Mouse (Mus musculus) MEL (cell line): ENCODE results near the gene Pigh.

Experiments used
- CTCF ChIP-seq, 3 experiments: IDR thresholded peaks in 2 of 3; conservative IDR thresholded peaks in 1 of 3; 2 replicates each; pipeline ENCODE4 v1.5.1; 2011 to 2012; ENCODE audit warnings: low read length in 3 of 3, low read depth in 2 of 3, mild to moderate bottlenecking in 2 of 3, improper control_type of control experiment in 1 of 3, inconsistent platforms in 1 of 3, mixed read lengths in 1 of 3, moderate library complexity in 1 of 3; ENCODE audit not compliant: control insufficient read depth in 1 of 3, insufficient read depth in 1 of 3, poor library complexity in 1 of 3, severe bottlenecking in 1 of 3
- EP300 ChIP-seq, 2 experiments: IDR thresholded peaks; 2 replicates each; pipeline ENCODE4 v1.6.1; 2011; ENCODE audit warnings: improper control_type of control experiment in 2 of 2, low read length in 2 of 2, low read depth in 1 of 2, mild to moderate bottlenecking in 1 of 2
- POLR2A ChIP-seq, 2 experiments: IDR thresholded peaks; 2 replicates each; pipeline ENCODE4 v1.6.1; 2011 to 2012; ENCODE audit warnings: low read length in 2 of 2, mild to moderate bottlenecking in 2 of 2, control low read depth in 1 of 2, improper control_type of control experiment in 1 of 2, low read depth in 1 of 2, moderate library complexity in 1 of 2; ENCODE audit not compliant: control insufficient read depth in 1 of 2, insufficient read depth in 1 of 2, poor library complexity in 1 of 2
- POLR2AphosphoS5 ChIP-seq: IDR thresholded peaks from 2 replicates; pipeline ENCODE4 v1.6.1; 2012; ENCODE audit warnings: low read depth, borderline replicate concordance, mild to moderate bottlenecking, inconsistent platforms, low read length, moderate library complexity, mixed read lengths
- TAL1 ChIP-seq: IDR thresholded peaks from 2 replicates; pipeline ENCODE4 v1.6.1; 2012; ENCODE audit warnings: mild to moderate bottlenecking, inconsistent platforms, low read length, moderate library complexity, mixed read lengths
- USF1 ChIP-seq: IDR thresholded peaks from 2 replicates; pipeline ENCODE4 v1.6.1; 2014; ENCODE audit warnings: low read depth, mild to moderate bottlenecking, inconsistent platforms, low read length, improper control_type of control experiment, moderate library complexity
- ZC3H11A ChIP-seq: IDR thresholded peaks from 2 replicates; pipeline ENCODE4 v1.6.1; 2012; ENCODE audit warnings: low read depth, mild to moderate bottlenecking, inconsistent platforms, low read length, improper control_type of control experiment

DNA sequence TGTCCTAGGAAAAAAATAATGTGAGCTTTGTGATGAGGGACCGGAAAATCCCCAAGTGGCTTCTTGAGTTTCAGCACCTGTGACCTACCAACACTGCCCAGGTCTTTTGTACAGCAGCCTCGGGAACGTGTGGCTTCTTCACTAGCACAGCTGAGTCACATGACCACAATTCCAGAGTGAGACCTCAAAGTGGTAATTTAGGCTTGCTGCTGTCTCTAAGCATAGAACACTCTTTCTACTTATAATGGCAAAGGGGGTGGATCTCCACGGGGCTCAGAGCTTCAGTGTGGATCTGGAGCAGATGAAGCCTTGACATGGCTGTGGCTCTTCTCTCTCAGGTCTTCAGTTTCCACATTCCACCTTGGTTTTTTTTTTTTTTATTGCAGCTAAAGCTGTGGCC lies 45.7 kb upstream of the Pigh start:
- TF ChIP-seq CTCF (IDR thresholded peaks at IDR 0.05 in 2 of 3, conservative IDR thresholded peaks at IDR 0.05 in 1 of 3; ENCODE audit: control insufficient read depth in 1 of 3, insufficient read depth in 1 of 3, low read depth in 2 of 3, low read length in 3 of 3, poor library complexity in 1 of 3, severe bottlenecking in 1 of 3) (no peak), POLR2A (IDR thresholded peaks at IDR 0.05; ENCODE audit: control insufficient read depth in 1 of 2, insufficient read depth in 1 of 2, low read depth in 1 of 2, low read length in 2 of 2, poor library complexity in 1 of 2) (no peak), EP300 (IDR thresholded peaks at IDR 0.05; ENCODE audit: low read depth in 1 of 2, low read length in 2 of 2) (no peak), TAL1 (no peak), POLR2AphosphoS5 (no peak), USF1 (peak; percentile 60), ZC3H11A (no peak)
